Mouse (Mus musculus) C3H10T1/2 (cell line): ENCODE results near the gene Exosc2. TPM values are rescaled to one million over a fixed set of nuclear protein-coding genes. Genes with fewer than 3 reads are reported as not detected.

Source experiments
- polyA plus RNA-seq, 2 experiments: library from polyadenylated mRNA; unstranded; fragments of >200 nt; fragmentation: generic; extraction: Trizol; gene quantifications; one replicate each; pipeline ENCODE4 v1.2.1; 2012; ENCODE audit warnings: missing spikeins in 2 of 2

Gene Exosc2
- polyA plus RNA-seq: 10 to 100 TPM; 25.5 to 34.3 TPM

GRCm38 (mm10) chr2:31670551-31671035, at the start of gene Exosc2:
Gene Exosc2 (plus strand): TSS chr2:31670715.

DNA sequence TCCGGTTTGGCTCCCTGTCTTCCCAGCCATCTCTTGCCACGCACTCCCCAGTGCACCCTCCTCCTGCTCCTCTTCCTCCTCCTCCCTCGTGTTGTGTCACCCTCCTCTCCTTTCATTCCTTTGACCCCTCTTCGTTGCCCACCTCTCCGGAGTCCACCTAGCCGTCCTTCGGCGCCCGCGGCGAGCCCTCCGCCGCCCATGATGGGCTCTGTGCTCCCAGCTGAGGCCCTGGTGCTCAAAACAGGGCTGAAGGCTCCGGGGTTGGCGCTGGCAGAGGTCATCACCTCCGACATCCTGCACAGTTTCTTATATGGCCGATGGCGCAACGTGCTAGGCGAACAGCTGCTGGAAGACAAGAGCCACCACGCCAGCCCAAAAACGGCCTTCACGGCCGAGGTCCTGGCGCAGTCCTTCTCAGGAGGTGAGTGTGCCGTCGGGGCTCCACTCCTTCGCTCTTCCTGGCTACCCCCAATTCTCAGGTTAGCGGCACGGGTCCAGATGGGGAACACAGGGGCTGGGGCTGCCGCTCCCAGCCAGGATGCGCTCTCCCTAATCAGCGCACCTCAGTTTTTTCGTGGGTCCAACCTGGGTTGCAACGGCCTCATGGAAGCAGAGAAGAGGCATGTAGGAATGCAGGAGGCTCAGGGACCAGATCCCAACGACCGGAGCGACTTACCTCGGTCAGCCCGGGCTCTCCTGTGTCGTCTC, 30.5 kb upstream of the Exosc2 start, which contains the start of gene Prdm12:
Gene Prdm12, plus strand, starts transcription at position 137 of the 708 bp plus-strand sequence.

GRCm38 (mm10) chr2:31688074-31688925, 17.8 kb downstream of the Exosc2 start, which contains the start of gene Abl1:
Gene Abl1 (plus strand): TSS chr2:31688376.

Other genes starting within 250 kb of the Exosc2 start
- 10 to 100 TPM; 12.1 to 13.9 TPM for gene Ass1, start 200.5 kb upstream of the Exosc2 start, polyA plus RNA-seq
- 10 to 100 TPM in 1 of 2 experiments, 1 to 10 TPM in 1; 5.1 to 14.6 TPM for gene Fubp3, start 98.1 kb upstream of the Exosc2 start, polyA plus RNA-seq
- not detected for gene Prdm12, start 30.7 kb upstream of the Exosc2 start, polyA plus RNA-seq
- 10 to 100 TPM in 1 of 2 experiments, 1 to 10 TPM in 1; 8.3 to 70.7 TPM for gene Abl1, start 17.7 kb downstream of the Exosc2 start, polyA plus RNA-seq
- under 1 TPM; 0.12 to 0.27 TPM for gene Qrfp, start 139.9 kb downstream of the Exosc2 start, polyA plus RNA-seq
- under 1 TPM; 0.02 to 0.22 TPM for gene Fibcd1, start 175.3 kb downstream of the Exosc2 start, polyA plus RNA-seq
- under 1 TPM; 0.01 to 0.06 TPM for gene Lamc3, start 216.6 kb downstream of the Exosc2 start, polyA plus RNA-seq